Mouse (Mus musculus): ENCODE measurements around the gene Shank2. TPM values are rescaled to one million over a fixed set of nuclear protein-coding genes. Genes with fewer than 3 reads are reported as not detected.
A peak's percentile ranks its signal among the peaks of the same experiment; 100 is the strongest.

Shank2 gene
- total RNA-seq, 4 experiments from 2014 or later, result 0.07 to 0.13 (median 0.08) TPM

- no peak for DNase-seq (ENCODE audit: low spot score in 2 of 2)
Measured at GRCm38 (mm10) chr7:144411967-144412906, 410.5 kb downstream of the Shank2 start.

DNA sequence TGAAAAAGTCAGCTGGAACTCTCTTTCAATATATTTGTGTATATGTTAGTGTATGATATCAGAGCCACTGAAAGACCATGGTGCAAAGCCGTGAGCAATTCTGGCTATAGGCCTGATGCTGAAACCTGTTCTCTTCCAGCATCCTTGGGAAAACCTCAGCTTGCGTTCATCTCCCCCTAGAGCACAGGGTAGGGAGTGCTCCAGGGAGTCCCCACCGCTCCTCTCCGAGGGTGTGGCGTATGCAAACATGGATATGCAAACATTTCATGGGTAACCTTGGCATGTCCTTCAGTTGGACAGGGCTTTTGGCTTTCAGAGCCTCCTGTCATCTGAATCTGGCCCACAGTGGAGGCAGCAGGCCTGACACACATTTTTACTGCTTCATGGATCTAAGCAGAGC, 412.9 kb downstream of the Shank2 start:
- no peak for DNase-seq (ENCODE audit: low spot score in 2 of 2)

DNA sequence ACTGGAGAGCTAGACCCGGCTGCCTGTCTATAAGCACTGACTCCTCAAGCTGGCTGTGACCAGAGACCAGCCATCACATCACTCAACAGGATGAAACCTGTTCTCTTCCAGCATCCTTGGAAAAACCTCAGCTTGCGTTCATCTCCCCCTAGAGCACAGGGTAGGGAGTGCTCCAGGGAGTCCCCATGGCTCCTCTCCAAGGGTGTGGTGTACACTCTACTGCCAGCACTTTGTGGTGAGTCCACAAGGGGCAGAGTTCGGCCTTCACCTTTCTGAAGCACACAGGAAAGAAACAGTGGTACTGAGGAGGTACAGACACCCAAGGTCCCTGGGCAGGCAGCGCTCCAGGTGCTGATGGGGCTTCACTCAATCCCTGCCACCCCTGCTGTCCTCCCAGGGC, 414.1 kb downstream of the Shank2 start:
- DNase-seq (ENCODE audit: low spot score in 2 of 2), result no peak

- no peak for DNase-seq (ENCODE audit: low spot score in 2 of 2)
Measured at GRCm38 (mm10) chr7:144417234-144417633, 415.5 kb downstream of the Shank2 start.

DNA sequence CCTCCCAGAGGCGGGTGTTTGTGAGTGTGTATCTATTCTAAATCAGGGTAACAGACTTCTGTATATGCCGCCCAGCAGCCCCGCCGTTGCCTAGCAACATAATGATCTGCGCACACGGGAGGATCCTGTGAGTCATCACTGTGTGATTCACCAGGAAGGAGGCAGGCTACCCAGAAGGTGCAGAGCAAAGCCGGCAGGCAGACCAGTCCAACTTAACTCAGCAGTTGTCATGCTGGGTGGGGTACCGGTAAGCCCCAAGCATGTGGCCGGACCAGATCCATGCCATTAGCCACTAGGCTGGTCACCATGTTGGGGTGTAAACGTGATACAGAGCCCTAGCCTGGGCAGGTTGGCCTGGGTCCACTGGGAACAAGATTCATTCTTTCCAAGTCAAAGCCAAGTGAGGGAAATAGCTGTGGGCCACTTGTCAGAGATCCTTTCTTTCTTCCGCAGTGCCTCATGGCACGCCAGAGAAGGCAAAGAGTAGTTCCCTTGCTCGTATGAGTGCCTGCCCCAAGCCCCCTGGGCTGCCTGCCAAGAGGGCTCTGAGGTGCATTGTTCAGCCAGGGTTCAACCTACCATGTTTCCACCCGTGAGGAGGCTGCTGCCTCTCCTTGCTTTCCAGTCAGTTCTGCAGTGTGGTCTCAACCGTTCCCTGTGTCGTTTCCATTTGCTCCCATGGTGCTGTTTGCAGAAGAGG, 416.1 kb downstream of the Shank2 start:
- no peak for DNase-seq (ENCODE audit: low spot score in 2 of 2)

GRCm38 (mm10) chr7:144420552-144420951, 418.8 kb downstream of the Shank2 start:
- no peak for DNase-seq (ENCODE audit: low spot score in 2 of 2)

GRCm38 (mm10) chr7:144421478-144421877, 419.8 kb downstream of the Shank2 start:
- no peak for DNase-seq (ENCODE audit: low spot score in 2 of 2)

- no peak for DNase-seq (ENCODE audit: low spot score in 2 of 2)
Measured at GRCm38 (mm10) chr7:144425953-144426352, 424.2 kb downstream of the Shank2 start.

- no peak for DNase-seq (ENCODE audit: low spot score in 2 of 2)
Measured at GRCm38 (mm10) chr7:144426594-144426993, 424.9 kb downstream of the Shank2 start.

DNA sequence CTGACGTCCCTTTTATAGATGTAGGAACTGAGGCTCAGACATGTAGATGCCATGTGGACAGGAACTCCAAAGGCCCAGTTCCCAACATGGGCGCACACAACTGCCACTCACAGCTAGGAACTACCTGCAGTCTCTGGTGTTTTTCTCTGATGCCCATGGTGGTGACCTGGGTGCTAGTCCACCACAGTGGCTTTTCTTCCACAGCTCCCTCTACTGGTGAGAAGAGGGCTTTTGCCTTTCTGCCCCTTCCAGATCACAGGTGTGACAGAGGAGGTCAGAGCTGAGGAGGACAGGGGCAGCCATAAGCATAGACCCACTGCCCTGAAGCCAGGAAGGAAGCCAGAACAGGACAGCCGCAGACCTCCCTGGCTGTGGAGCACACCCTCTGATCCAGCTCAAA, 425.7 kb downstream of the Shank2 start:
- no peak for DNase-seq (ENCODE audit: low spot score in 2 of 2)

DNA sequence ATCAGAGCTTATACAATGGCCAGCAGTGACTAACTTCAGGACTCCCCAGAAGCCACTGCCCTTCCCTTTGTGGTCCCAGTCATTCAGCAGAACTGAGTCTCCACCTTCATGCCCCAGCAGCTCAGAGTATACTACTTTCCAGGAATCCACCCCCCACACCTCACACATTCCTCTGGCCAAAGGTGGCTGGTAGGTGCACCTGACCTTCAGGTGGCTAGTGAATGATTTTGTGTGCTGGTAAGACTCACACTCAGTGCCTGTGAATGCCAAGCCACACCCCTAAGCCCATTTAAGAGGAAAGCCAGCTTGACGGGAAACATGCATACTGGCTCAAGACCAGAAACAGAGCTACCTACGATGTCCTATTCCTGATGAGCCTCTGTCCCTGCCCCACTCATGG, 431.2 kb downstream of the Shank2 start:
- DNase-seq (ENCODE audit: low spot score in 2 of 2), result no peak

GRCm38 (mm10) chr7:144438811-144439210, 437.1 kb downstream of the Shank2 start:
- DNase-seq (ENCODE audit: low spot score in 2 of 2), result no peak

DNA sequence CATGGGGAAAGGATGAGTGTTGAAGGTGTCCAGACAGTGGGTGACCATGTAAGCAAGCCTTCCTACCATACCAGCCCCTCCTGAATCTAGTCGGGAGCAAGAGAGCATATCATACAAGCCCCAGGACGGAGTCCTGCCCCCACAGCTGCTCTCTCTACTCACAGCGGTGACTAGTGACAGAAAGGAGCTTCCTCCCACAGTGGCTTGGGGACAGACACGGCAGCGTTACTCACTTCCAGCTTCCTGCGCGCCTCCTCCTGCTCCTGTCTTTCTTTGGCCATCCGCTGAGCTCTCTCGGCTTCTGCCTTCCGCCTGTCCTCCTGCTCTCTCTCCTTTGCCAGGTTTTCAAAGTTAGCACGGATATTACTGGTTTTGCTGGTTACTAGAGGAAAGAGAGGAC, 439.7 kb downstream of the Shank2 start:
- no peak for DNase-seq (ENCODE audit: low spot score in 2 of 2)

DNA sequence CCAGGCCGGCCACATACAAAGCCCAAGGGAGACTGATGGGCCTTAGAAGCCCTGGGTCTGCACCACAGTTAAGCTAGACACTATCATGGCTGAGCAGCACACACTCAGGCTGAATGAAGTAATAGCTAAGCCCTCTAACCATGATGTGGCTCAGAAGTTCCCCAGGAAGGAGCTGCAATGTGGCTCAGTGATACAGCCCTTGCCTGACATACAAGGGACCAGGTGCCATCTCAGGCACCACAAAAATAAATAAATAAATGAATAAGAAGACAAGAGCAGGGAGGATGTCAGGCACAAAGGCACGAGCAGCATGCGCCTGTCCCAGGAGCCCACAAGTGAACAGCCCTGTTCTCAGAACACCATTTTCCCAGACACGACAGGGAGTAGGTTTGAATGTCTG, 440.2 kb downstream of the Shank2 start:
- no peak for DNase-seq (ENCODE audit: low spot score in 2 of 2)

- no peak for DNase-seq (ENCODE audit: low spot score in 2 of 2)
Measured at GRCm38 (mm10) chr7:144444788-144445187, 443.1 kb downstream of the Shank2 start.

DNA sequence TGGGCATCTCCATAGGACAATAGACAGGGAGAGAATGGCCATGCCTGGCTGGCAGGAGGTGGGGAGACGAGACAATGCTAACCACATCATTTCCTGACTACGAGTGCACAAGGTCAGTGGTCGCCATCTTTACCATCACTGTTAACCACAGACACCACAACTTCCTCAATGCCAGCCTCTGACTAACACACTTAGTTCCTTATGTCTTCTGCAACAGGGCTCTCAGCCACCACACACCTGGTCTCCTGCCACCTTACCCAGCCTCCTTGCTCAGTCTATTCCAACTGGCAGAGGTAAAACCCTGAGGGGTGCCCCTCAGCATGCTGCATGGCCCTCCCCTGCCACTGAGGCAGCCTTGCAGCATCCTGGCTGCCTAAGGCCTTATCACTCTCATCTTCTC, 445.4 kb downstream of the Shank2 start:
- DNase-seq (ENCODE audit: low spot score in 2 of 2), result no peak

DNA sequence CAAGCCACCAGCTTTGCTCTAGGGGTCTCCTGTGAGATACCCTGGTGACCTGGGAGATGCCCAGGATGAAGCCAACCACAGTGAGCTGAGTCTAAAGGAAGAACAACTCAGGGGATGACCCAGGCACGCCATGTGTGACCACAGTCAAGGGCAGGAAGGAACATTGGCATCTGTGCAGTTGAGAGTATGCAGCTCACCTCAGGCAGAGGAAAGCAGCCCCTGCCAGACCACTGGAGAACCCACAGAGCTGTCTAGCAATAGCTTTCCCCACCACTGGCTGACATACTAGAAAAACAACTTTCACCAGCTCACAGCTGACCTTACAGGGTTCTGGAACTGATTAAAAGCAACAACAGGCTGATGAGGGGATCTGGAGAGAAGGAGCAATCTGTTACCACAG, 446.5 kb downstream of the Shank2 start:
- no peak for DNase-seq (ENCODE audit: low spot score in 2 of 2)

DNA sequence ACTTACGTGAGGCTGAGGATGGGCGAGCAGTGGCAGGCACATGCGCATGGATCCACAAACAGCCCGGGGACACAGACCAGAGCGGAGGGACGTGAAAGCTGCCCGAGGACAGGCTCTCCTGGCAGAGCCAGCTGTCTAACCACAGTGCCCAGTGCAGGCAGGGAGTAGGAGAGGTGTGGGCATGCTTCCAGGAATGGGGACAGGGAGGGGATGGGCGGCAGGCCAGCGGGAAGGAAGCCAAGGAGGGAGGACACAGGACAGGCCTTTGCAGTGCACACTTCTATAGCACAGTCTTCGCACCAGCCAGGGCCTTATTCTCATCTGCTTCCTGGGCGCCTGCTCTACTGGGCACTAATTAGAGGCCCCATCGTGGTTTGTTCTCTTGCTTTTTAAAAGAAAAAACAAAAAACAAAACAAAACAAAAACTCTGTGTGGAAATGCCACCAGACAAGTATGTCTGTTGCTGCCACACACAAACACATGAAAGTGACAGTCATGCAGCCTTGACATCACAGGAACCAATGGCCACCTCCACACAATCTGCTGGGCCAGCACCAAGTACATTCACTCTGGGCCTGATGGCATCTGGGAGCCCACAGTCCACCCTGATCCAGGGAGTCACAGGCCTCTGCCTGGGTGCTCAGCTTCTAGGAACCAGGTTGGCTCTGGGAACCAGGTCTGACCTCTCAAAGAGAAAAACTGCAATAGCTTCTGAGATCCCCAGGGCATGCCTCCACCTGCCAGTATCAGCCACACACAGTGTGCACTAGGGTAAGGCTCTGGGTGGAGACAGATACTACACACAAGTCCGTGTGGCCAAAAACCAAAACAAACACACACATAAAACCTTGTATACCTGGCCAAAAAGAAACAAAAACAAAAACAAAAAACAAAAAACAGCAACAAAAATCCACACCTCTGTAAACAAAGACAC, 448.2 kb downstream of the Shank2 start:
- peak; percentile 58 to 62 for DNase-seq (ENCODE audit: low spot score in 2 of 2)

- no peak for DNase-seq (ENCODE audit: low spot score in 2 of 2)
Measured at GRCm38 (mm10) chr7:144450661-144451060, 448.9 kb downstream of the Shank2 start.

DNA sequence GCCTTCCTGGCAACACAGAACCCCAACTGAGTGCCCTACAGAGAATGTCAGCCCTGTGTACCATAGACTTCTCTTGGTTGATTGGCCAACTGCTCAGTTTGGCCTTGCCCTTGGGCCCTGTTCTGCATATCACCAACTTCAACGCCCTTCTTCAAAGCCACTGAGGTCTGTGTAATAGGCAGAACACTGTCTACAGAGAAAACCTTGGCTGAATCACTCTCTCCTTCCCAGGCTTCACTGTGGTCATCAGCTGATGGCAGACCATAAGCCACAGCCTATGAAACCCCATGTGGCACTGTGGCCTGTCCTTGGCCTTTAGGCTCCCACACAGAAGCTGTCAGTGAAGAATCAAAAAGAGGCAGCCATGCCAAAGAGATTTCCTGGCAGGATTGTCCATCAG, 457.2 kb downstream of the Shank2 start:
- DNase-seq (ENCODE audit: low spot score in 2 of 2), result no peak

DNA sequence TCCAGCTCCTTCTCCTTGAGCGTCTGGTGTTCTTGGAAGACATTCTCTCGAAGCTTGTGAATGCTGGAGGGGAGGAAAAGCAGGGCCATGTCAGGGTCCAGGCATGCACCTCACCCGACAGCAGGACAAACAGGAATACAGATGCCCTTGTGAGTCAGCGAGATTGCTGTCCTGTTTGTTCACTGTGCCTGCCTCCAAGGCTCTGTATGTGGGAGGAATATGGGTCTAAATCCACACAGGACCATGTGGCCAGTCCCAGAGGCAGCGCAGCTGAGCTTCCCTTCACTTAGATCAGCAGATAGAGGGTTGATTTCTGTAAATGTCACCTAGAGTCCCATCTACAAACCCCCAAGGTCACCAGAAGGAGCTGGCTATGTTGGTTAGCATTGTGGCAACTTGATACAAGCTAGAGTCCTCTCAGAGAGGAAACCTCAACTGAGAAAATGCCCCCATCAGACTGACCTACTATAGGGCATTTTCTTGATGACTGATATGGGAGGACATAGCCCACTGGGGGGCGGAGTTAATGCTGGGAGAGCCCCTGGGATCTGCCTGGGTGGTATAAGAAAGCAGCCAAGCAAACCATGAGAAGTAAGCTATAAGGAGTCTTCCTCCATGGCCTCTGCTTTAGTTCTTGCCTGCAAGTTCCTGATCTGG, 459.6 kb downstream of the Shank2 start:
- no peak for DNase-seq (ENCODE audit: low spot score in 2 of 2)
